Mouse (Mus musculus): ENCODE measurements around the gene Trim15.
A peak's percentile ranks its signal among the peaks of the same experiment; 100 is the strongest.
"Not testable (repeated sequence)": the region's sequence is repeated elsewhere in the genome, so short reads cannot be mapped to it uniquely, and the experiment has no call there.

Trim15 gene

DNA sequence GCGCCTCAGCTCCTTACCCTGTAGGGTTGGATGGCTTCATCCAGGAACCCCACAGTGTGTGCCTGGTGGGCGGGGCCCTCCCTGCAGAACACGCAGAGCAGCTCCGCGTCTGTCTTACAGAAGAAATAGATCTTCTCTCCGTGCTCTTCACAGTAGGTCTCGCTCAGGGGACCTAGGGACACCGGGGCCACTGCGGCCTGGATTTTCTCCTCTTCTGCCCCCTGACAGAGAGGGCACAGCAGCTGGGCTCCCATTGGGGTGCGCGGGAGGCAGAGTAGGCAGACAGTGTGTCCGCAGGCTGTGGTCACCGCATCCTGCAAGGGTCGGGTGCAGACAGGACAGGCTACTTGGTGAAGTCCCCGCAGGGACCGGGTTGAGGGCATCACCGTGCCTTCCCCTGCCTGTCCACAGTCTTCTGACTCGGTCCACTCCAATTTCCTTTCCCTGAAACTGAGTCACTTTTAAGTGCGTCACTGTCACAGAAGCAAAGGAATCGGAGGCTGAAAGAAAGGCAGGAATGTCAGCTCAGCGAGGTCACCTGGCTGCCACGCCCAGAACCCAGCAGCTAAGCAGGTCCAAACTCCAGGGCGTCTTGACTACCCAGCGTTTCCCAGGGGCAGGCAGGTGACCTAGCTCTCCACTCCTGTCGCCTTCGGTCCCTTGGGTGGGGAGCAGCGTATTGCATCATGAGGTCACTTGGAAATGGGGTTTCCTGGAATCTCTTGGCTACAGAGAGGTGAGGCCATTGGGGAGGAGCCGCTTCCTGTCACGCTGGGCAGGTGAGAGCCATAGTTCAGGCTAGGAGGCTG, at the start of gene Trim15:
Gene Trim15 (minus strand): TSS at position 492 of the 809 bp plus-strand sequence.
- DNase-seq: no peak

DNA sequence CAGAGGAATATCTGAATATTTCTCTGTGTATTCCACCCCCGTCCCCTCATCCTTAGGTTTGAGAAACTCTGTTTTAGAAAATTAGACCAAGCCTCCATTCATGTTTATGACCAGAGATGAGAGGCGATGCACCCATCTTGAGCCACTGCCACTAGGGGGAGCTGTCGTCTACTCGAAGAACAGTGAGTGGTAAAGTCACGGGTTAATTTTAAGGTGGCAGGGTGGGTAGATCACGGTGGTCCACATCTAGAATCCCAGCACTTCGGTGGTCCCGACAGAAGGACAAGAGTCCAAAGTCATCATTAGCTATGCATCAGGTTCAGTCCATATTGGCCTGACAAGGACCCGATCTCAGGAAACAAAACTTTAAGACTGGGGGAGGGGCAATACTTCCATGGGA, 48.1 kb upstream of the Trim15 start:
- DNase-seq: peak; percentile 82

DNA sequence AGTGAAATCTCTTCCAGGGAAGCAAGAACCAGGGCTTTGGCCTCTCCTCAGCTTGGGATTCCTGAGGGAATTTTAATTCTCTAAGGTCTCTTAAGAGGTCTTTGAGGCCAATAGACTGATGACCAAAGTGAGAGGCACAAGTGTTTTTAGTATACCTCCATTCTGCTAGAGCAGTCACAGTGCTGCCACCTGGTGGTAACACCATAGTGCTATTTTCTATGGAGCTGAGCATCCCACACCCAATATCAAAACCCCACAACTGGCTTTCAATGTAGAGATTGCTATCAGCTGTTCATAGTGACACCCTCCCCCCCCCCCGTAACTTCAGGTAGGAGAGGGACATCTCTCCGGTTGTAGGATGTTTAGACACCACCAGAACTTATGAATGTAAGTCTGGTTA, 47.1 kb upstream of the Trim15 start:
- peak; percentile 92 for DNase-seq

DNA sequence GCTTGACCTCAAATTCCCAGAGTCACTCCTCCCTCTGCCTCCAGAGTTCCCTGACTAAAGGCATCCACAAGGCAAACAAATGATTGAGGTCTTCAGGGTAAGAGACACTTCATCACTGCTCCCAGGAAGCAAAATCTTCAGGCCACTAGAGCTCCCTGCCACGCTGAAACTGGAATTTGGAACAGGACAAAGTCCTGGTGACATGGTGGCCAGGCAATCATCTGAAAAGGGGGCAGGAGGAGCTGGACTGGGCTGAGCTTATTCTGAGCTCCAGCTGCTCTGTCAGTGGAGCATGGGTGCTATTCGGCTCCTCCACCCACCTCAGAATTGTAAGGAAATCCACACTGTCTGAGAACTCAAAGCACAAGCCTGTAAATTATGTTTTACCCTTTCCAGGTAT, 45.0 kb upstream of the Trim15 start:
- no peak for DNase-seq

GRCm38 (mm10) chr17:36909802-36910201, 42.8 kb upstream of the Trim15 start:
- no peak for DNase-seq

DNA sequence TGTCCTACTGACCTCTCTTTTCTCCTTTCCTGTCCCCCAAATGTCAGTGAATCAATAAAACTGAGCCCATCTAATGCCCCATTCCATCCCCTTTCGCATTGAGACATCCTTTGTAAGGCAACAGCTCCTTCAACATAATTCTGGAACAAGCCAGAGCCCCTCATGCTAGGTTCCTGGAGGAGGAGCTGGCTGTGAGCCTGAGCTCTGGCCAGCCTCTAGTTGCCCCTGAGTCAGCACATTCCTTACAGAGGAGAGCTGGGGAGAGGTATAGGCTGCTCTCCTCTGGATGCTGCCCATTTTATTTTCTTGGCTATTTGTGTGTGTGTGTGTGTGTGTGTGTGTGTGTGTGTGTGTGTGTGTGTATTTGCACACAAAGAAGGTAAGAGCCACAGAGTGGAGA, 41.2 kb upstream of the Trim15 start:
- peak; percentile 15 for DNase-seq

GRCm38 (mm10) chr17:36903651-36904050, 36.6 kb upstream of the Trim15 start:
- no peak for DNase-seq

GRCm38 (mm10) chr17:36900691-36901090, 33.7 kb upstream of the Trim15 start:
- no peak for DNase-seq

DNA sequence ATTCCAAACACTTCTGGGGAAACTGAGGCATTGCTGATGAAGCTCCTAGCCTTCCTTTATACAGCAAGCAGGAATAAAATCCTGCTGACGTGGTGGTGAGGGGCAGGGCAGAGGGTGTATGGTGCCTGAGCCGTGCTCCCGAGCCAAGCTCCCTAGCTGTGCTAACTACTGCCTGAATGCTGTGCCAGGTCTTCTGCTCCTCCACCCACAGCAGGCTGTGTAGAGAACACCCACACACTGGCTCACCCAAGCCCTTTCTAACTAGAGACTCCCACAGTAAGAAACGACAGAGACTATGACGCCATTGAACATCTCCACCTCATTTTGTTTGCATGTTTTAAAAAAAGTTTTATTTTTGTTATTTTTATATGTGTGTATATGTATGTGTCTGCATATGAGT, 33.0 kb upstream of the Trim15 start:
- DNase-seq: no peak

DNA sequence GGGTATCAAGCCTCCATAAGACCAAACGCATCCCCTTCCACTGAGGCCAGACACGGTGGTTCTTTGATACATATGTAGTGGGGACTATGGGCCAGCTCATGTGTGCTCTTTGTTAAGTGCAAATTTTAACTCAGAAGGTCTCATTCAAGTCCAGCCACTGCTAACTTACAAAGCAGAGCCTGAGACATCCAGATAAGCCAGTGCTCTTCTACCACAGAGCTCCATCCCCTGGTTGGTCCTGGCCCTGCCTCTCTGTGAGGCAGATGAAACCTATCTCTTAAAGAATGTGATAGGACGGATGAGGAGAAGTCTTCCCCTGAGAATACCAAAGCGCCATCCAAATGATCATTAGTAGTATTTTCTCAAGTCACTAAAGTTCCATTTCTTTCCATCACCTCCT, 32.4 kb upstream of the Trim15 start:
- no peak for DNase-seq

DNA sequence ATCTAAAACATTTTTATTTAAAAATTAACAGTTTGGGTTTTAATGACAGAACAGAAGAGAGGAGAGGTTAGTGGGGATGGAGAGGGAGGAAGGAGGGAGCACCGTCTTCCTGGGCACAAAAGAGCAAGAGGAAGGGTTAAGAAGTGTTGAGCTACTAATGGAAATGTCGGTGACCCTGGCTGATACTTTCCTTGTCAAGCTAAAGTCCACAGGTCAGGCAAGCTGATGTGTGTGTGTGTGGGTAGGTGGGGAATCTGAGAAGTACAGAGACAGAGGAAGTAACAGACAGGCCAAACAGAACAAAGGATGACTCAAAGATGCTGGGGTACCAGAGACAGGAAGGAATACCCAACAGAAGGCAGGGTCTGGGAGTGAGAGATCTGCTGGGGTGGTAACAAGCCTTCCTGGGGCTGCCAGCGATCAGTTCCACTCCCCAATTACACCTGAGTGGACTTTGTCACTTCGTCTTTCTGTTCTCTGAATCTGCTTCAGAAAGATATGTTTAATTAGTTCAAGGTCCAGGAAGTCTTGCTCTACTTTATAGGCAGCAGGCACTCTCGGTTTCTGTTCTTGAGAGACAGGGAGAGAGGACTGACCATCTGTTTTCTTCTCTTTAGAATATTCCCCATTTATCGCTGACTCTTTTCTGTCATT, 30.7 kb upstream of the Trim15 start, which contains the start of gene Trim31:
Gene Trim31 (plus strand): TSS at position 567 of the 654 bp plus-strand sequence.
- DNase-seq: no peak

DNA sequence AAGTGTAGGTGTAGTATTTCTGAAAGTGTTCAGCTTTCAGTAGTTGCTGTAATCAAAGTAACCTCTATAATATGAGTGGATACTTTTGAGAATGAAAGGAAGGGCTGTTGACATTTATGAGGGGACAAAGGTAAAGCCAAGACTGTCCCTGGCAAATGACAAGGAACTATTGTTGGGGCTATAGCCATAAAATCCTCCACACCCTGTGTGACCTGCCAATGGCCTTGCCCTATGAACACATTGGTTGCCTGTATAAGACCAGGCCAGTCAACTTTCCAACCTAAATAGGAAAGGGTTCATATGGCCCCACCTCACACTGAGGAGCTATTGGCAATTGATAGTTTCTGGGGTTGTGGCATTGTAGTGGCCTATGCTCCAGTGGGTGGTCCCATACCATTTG, 30.1 kb upstream of the Trim15 start:
- DNase-seq: no peak

GRCm38 (mm10) chr17:36896583-36896982, 29.6 kb upstream of the Trim15 start:
- DNase-seq: peak; percentile 68

- no peak for DNase-seq
Observed at GRCm38 (mm10) chr17:36893387-36893786, 26.4 kb upstream of the Trim15 start.

GRCm38 (mm10) chr17:36892362-36892761, 25.4 kb upstream of the Trim15 start:
- DNase-seq: peak; percentile 58

GRCm38 (mm10) chr17:36891496-36891895, 24.5 kb upstream of the Trim15 start:
- DNase-seq: not testable (repeated sequence)

- DNase-seq: no peak
Observed at GRCm38 (mm10) chr17:36890073-36890903, 23.3 kb upstream of the Trim15 start, which contains the start of gene Trim40. Gene Trim40, minus strand, starts transcription at chr17:36890123.

DNA sequence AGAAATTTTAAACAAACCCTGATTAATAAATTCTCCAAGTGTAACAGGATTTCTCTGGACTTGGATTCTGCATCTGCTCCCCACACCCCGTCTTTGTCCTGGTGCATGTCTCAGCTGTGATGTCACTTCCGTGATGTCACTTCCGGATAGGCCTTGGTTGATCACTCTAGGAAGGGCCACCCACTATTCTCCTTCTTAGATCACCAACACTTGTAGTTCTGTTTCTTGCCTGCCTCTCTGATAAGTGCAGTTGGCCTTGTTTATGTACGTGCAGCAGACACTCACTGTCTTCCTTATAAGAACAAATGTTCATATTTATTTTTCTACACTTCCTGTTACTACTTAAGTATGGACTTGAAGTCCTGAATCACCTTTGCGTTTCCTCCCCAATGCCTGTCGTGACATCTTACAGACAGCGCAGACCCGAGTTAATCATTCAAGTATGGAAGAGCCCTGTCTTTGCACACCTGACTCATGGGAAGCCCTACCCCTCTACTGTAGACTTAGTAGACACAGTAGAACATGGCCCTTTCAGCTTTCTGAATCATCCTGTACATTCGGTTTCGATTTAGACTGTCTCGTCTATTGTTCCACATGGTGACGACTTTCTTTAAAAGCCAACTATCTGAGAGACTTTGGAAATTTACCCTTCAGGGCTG, 18.3 kb upstream of the Trim15 start:
- DNase-seq: no peak

DNA sequence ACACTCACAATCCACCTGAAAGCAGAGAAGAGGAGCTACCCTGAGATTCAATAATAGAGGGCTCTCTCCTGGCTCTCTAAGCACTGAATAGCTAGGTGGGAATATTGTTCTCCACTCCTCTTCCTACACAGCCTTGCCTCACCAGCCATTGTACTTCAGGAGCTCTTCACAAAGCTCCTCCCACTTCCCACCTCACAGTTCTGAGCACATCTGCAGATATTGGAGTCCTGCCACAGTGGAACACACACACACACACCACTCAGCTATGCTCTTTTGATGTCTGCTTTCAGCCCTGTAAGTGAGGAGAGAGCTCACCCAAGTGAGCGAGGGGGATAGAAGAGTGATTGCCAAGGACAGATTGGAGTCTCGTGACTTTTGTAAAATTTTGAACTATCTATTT, 16.3 kb upstream of the Trim15 start:
- DNase-seq: no peak

GRCm38 (mm10) chr17:36874636-36875035, 7.6 kb upstream of the Trim15 start:
- no peak for DNase-seq

DNA sequence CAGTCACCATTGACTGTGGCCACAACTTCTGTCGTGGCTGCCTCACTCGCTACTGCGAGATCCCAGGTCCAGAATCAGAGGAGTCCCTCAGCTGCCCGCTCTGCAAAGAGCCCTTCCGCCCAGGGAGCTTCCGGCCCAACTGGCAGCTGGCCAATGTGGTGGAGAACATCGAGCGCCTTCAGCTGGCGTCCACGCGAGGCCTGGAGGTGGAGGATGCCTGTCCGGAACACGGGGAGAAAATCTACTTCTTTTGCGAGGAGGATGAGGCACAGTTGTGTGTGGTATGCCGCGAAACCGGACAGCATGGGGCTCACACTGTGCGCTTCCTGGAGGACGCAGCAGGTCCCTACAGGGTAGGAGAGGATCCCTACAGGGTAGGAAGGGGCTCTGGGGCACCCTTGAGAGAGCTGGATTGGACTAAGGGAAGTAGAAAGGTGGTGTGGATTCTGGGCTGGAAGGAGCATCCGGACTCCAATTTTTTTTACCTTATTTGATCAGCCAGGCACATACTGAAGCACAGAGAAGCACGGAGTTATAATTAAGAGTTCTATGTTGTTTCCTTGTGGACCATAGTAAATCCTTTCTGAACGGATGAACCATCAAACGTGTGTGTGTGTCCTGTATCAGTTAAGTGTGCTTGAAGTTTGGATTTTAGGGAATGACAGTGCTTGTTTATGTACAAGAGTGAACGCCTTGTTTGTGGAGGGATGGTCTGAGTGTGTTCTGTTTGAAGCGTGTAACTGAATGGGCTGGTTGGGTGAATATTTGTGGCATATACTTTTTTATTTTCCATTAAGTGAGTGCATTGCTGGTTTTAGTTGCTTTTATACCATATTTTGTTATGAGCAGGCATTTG, 3.2 kb upstream of the Trim15 start:
- peak; percentile 62 for DNase-seq
